Mouse (Mus musculus) hindbrain, postnatal 0 days (tissue): Measurements from ENCODE around the gene Pnp. TPM values are rescaled to one million over a fixed set of nuclear protein-coding genes. Genes with fewer than 3 reads are reported as not detected.
"Not testable (repeated sequence)": the region's sequence is repeated elsewhere in the genome, so short reads cannot be mapped to it uniquely, and the experiment has no call there.

Experiments
- ATAC-seq: fragments of 200-750 bp; cut with Nextera tagmentation; 2 replicates; pipeline ENCODE4 v1.8.0; 2017; ENCODE audit warnings: mild to moderate bottlenecking, moderate TSS enrichment, moderate library complexity
- DNase-seq: peaks from one replicate; pipeline ENCODE4 v3.0.0-alpha.2; 2015; ENCODE audit warnings: low spot score
- H3K27ac ChIP-seq: fragments of 300-500 bp; sonication (generic); 2 replicates; pipeline ENCODE4 v1.5.1; 2014; ENCODE audit warnings: mild to moderate bottlenecking
- H3K27me3 ChIP-seq: fragments of 300-500 bp; sonication (generic); 2 replicates; pipeline ENCODE4 v1.6.1; 2014; ENCODE audit warnings: low read length, mixed read lengths; ENCODE audit not compliant: insufficient read depth
- H3K36me3 ChIP-seq: fragments of 300-500 bp; sonication (generic); 2 replicates; pipeline ENCODE4 v1.6.1; 2014; ENCODE audit warnings: low read length, mixed read lengths; ENCODE audit not compliant: insufficient read depth
- H3K4me1 ChIP-seq: fragments of 300-500 bp; sonication (generic); 2 replicates; pipeline ENCODE4 v1.6.1; 2014; ENCODE audit warnings: antibody characterized with exemption, low read length, mixed read lengths; ENCODE audit not compliant: insufficient read depth
- H3K4me2 ChIP-seq: fragments of 300-500 bp; sonication (generic); 2 replicates; pipeline ENCODE4 v1.6.1; 2014; ENCODE audit warnings: low read depth, mild to moderate bottlenecking, low read length, moderate library complexity, mixed read lengths
- H3K4me3 ChIP-seq: fragments of 300-500 bp; sonication (generic); 2 replicates; pipeline ENCODE4 v1.5.1; 2014; ENCODE audit warnings: low read length
- H3K9ac ChIP-seq: fragments of 300-500 bp; sonication (generic); replicated peaks from 2 replicates; pipeline ENCODE4 v1.6.1; 2014; ENCODE audit warnings: mild to moderate bottlenecking, low read length, moderate library complexity, mixed read lengths
- H3K9me3 ChIP-seq: fragments of 300-500 bp; sonication (generic); 2 replicates; pipeline ENCODE4 v1.6.1; 2016; ENCODE audit warnings: low read length, mixed read lengths
- CTCF ChIP-seq: IDR thresholded peaks from 2 replicates; pipeline ENCODE4 v1.5.1; 2016; ENCODE audit warnings: antibody characterized with exemption, control low read depth, low read depth
- WGBS: fragments of 180-500 bp; shearing (Covaris S2); extraction: QIAGEN DNeasy Blood & Tissue Kit; methylation state at CpG from one replicate; pipeline ENCODE4 v1.1.7; 2014; 5-methylcytosine and 5-hydroxymethylcytosine counted together
- polyA plus RNA-seq: library from polyadenylated mRNA; unstranded; fragments of >200 nt; fragmentation: Nextera tagmentation; extraction: Ambion mirVana; gene quantifications from 2 replicates; pipeline ENCODE4 v1.2.1, GENCODE M21; 2015
- total RNA-seq: library from RNA; depleted of rRNA; stranded (reverse); fragments of >200 nt; gene quantifications from 2 replicates; pipeline ENCODE4 v1.2.3, GENCODE M21; 2014; rRNA removed

The Pnp gene
- total and polyA plus RNA-seq, 2 experiments from 2014 or later = 16.7 to 17.5 TPM

GRCm38 (mm10) chr14:51009572-51009971 is 78.7 kb downstream of the Pnp start:
- Histone ChIP-seq H3K27me3 (no peaks in the 10 kb centered on the region), H3K4me2 (no peak overlapping the region), H3K4me1 (no peaks in the 10 kb centered on the region), H3K9me3 (no peaks in the 10 kb centered on the region), H3K4me3 (no peak overlapping the region), H3K9ac (no peak overlapping the region), H3K27ac (no peak overlapping the region), H3K36me3 (no peaks in the 10 kb centered on the region)
- 88% methylated on average over 6 of the region's 6 CpGs for WGBS
- no peak for TF ChIP-seq CTCF
- no peak for ATAC-seq
- no peak for DNase-seq

- ATAC-seq, H3K4me2 ChIP-seq, H3K9me3 ChIP-seq, H3K27me3 ChIP-seq, H3K27ac ChIP-seq, H3K36me3 ChIP-seq, H3K4me3 ChIP-seq, H3K4me1 ChIP-seq, DNase-seq, H3K9ac ChIP-seq: not testable (repeated sequence)
- WGBS = 87% methylated on average over 3 of the region's 3 CpGs
Measured at GRCm38 (mm10) chr14:51014724-51015123, 83.8 kb downstream of the Pnp start.

Other genes starting within 250 kb of the Pnp start
- gene Olfr747, start 237.9 kb upstream of the Pnp start, total RNA-seq = not detected in 2 replicates
- not detected in 2 replicates for gene Olfr747, start 237.9 kb upstream of the Pnp start, polyA plus RNA-seq
- gene Olfr748, start 223.7 kb upstream of the Pnp start, total RNA-seq = not detected in 2 replicates
- gene Olfr748, start 223.7 kb upstream of the Pnp start, polyA plus RNA-seq = not detected in 2 replicates
- gene Olfr749, start 186.0 kb upstream of the Pnp start, total RNA-seq = not detected in 2 replicates
- not detected in 2 replicates for gene Olfr749, start 186.0 kb upstream of the Pnp start, polyA plus RNA-seq
- 90.8 and 91.6 TPM in 2 replicates for gene Ttc5, start 145.6 kb upstream of the Pnp start, total RNA-seq
- 95.3 and 95.8 TPM in 2 replicates for gene Ttc5, start 145.6 kb upstream of the Pnp start, polyA plus RNA-seq
- not detected in 2 replicates for gene Ccnb1ip1, start 123.3 kb upstream of the Pnp start, total RNA-seq
- 0.09 and 0.15 TPM in 2 replicates for gene Ccnb1ip1, start 123.3 kb upstream of the Pnp start, polyA plus RNA-seq
- 19.7 and 21.1 TPM in 2 replicates for gene Parp2, start 123.2 kb upstream of the Pnp start, total RNA-seq
- gene Parp2, start 123.2 kb upstream of the Pnp start, polyA plus RNA-seq = 36.2 and 36.6 TPM in 2 replicates
- 4.3 and 5.6 TPM in 2 replicates for gene Tep1, start 60.5 kb upstream of the Pnp start, total RNA-seq
- 3.4 and 3.5 TPM in 2 replicates for gene Tep1, start 60.5 kb upstream of the Pnp start, polyA plus RNA-seq
- 2.4 and 3.7 TPM in 2 replicates for gene Klhl33, start 33.6 kb upstream of the Pnp start, total RNA-seq
- gene Klhl33, start 33.6 kb upstream of the Pnp start, polyA plus RNA-seq = 2.9 and 4.0 TPM in 2 replicates
- gene Osgep, start 6.2 kb upstream of the Pnp start, total RNA-seq = 71.4 and 80.9 TPM in 2 replicates
- gene Osgep, start 6.2 kb upstream of the Pnp start, polyA plus RNA-seq = 72.4 and 82.7 TPM in 2 replicates
- gene Apex1, start 6.1 kb upstream of the Pnp start, total RNA-seq = 68.6 and 70.2 TPM in 2 replicates
- 145 and 156 TPM in 2 replicates for gene Apex1, start 6.1 kb upstream of the Pnp start, polyA plus RNA-seq
- gene Pip4p1, start 226 bp upstream of the Pnp start, total RNA-seq = 53.3 and 69.1 TPM in 2 replicates
- 102 and 103 TPM in 2 replicates for gene Pip4p1, start 226 bp upstream of the Pnp start, polyA plus RNA-seq
- gene Gm49342, start 13.4 kb downstream of the Pnp start, total RNA-seq = 0.47 and 16.3 TPM in 2 replicates
- gene Gm49342, start 13.4 kb downstream of the Pnp start, polyA plus RNA-seq = not detected in 2 replicates
- 1.2 TPM in 1 of 2 replicates, not detected in the other for gene Pnp2, start 24.9 kb downstream of the Pnp start, total RNA-seq
- 1.2 and 1.3 TPM in 2 replicates for gene Pnp2, start 24.9 kb downstream of the Pnp start, polyA plus RNA-seq
- 0.21 TPM in 1 of 2 replicates, not detected in the other for gene Rnase10, start 76.7 kb downstream of the Pnp start, total RNA-seq
- gene Rnase10, start 76.7 kb downstream of the Pnp start, polyA plus RNA-seq = not detected in 2 replicates
- gene Rnase9, start 110.8 kb downstream of the Pnp start, total RNA-seq = not detected in 2 replicates
- not detected in 2 replicates for gene Rnase9, start 110.8 kb downstream of the Pnp start, polyA plus RNA-seq
- gene Rnase11, start 119.1 kb downstream of the Pnp start, total RNA-seq = not detected in 2 replicates
- gene Rnase11, start 119.1 kb downstream of the Pnp start, polyA plus RNA-seq = not detected in 2 replicates
- not detected in 2 replicates for gene Rnase12, start 126.6 kb downstream of the Pnp start, total RNA-seq
- 0.29 TPM in 1 of 2 replicates, not detected in the other for gene Rnase12, start 126.6 kb downstream of the Pnp start, polyA plus RNA-seq
- not detected in 2 replicates for gene Olfr750, start 143.4 kb downstream of the Pnp start, total RNA-seq
- gene Olfr750, start 143.4 kb downstream of the Pnp start, polyA plus RNA-seq = 0.05 and 0.14 TPM in 2 replicates
- gene Rnase4, start 160.0 kb downstream of the Pnp start, total RNA-seq = 22.9 and 34.1 TPM in 2 replicates
- gene Rnase4, start 160.0 kb downstream of the Pnp start, polyA plus RNA-seq = 17.6 and 19.0 TPM in 2 replicates
- 0.18 and 1.9 TPM in 2 replicates for gene Ang, start 160.1 kb downstream of the Pnp start, total RNA-seq
- gene Ang, start 160.1 kb downstream of the Pnp start, polyA plus RNA-seq = 2.9 and 3.9 TPM in 2 replicates
- not detected in 2 replicates for gene Eddm3b, start 183.3 kb downstream of the Pnp start, total RNA-seq
- not detected in 2 replicates for gene Eddm3b, start 183.3 kb downstream of the Pnp start, polyA plus RNA-seq
- 0.52 and 1.3 TPM in 2 replicates for gene Rnase6, start 192.8 kb downstream of the Pnp start, total RNA-seq
- 1.0 TPM in 2 replicates for gene Rnase6, start 192.8 kb downstream of the Pnp start, polyA plus RNA-seq
- 0.16 and 0.18 TPM in 2 replicates for gene Rnase1, start 215.7 kb downstream of the Pnp start, total RNA-seq
- gene Rnase1, start 215.7 kb downstream of the Pnp start, polyA plus RNA-seq = 1.6 and 2.4 TPM in 2 replicates
- not detected in 2 replicates for gene Rnase2b, start 231.2 kb downstream of the Pnp start, total RNA-seq
- not detected in 2 replicates for gene Rnase2b, start 231.2 kb downstream of the Pnp start, polyA plus RNA-seq